Mouse (Mus musculus) ES-E14 (cell line): ENCODE data around the gene Pctp.
A peak's percentile ranks its signal among the peaks of the same experiment; 100 is the strongest.

Source experiments
- CHD2 ChIP-seq: IDR thresholded peaks from 2 replicates; pipeline ENCODE4 v1.6.1; 2014; ENCODE audit warnings: mild to moderate bottlenecking, low read depth, low read length, inconsistent platforms
- MAFK ChIP-seq: IDR thresholded peaks from 2 replicates; pipeline ENCODE4 v1.6.1; 2014; ENCODE audit warnings: mild to moderate bottlenecking, low read depth, low read length, inconsistent platforms; ENCODE audit not compliant: insufficient read depth
- ZC3H11A ChIP-seq: IDR thresholded peaks from 2 replicates; pipeline ENCODE4 v1.6.1; 2012; ENCODE audit warnings: low read depth, mild to moderate bottlenecking, inconsistent platforms, low read length, borderline replicate concordance
- ZNF384 ChIP-seq: IDR thresholded peaks from 2 replicates; pipeline ENCODE4 v1.6.1; 2012; ENCODE audit warnings: low read depth, low read length, inconsistent platforms

DNA sequence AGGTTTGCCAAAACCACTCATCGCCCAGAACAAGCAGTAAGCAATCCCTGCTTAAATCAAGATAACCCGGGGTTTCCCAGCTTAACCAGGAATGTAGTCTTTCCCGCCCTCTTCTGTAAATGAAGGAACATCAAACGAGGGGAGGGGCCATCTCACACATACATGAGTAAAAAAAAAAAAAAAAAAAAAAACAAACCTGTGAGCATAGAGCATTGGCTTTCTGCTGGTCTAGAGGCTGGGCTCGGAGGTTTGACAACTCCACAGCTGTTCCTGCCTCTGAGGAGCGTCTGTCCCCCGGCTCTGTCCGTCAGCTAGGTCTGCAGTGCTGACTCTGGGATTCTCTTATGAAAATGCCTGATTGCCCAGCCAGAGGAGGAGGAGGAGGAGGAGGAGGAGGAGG, 30.1 kb upstream of the Pctp start:
- TF ChIP-seq MAFK (no peak), CHD2 (no peak), ZC3H11A (no peak), ZNF384 (0 out of 2 replicates have a peak, but pooled peaks have one; percentile 23)
